Mouse (Mus musculus) gastrocnemius, postnatal 25 days (tissue): ENCODE measurements around the gene Arnt2. TPM values are rescaled to one million over a fixed set of nuclear protein-coding genes. Genes with fewer than 3 reads are reported as not detected.
A peak's percentile ranks its signal among the peaks of the same experiment; 100 is the strongest.

Source experiments
- DNase-seq: peaks from one replicate; pipeline ENCODE4 v3.0.0; 2022
- total RNA-seq, 2 experiments: library from RNA; stranded (reverse); gene quantifications; 1 replicate in 1 of 2; 2 replicates in 1 of 2; pipeline ENCODE4 v1.2.3; 2021

Arnt2 gene
- total RNA-seq, 2 experiments from 2014 or later, result 0.72 to 1.1 TPM

- no peak for DNase-seq
Measured at GRCm38 (mm10) chr7:84343160-84343559, 66.8 kb downstream of the Arnt2 start.

DNA sequence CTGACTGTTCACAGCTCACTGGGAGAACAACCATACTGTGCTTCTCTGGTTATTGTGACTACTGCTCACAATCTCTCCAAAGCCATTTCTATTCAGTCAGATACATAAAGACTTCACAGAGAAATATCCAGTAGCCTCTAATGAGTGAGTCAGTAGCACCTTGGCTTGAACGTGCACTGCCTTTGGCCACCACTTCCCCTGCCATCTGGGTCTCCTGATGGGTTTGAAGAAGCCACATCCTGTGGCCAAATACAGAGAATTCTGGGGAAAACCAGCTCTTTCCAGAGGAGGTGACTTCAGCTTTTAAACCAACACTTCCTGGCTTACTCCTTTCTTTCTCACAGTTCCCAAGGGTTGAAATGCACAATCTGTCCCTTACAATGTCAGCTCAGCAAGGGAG, 69.0 kb downstream of the Arnt2 start:
- DNase-seq, result no peak

DNA sequence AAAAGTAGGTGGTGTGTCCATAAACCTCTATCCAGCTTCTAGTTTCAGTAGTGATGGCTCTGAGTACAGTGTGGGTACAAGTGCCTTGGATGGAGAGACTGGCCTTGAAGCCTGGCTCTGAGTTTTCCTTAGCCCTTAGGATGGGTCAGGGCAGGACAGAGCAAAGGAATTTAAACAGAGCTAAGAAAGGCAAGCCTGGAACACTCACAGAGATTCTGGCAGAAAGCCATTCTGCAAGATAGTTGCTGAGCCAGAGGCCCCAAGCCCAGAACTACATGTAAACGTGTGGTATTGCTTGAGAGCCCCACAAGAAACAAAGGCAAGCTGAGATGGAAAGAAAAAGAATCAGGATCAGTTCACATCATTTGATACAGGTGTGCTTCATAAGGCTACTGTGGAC, 70.8 kb downstream of the Arnt2 start:
- no peak for DNase-seq

DNA sequence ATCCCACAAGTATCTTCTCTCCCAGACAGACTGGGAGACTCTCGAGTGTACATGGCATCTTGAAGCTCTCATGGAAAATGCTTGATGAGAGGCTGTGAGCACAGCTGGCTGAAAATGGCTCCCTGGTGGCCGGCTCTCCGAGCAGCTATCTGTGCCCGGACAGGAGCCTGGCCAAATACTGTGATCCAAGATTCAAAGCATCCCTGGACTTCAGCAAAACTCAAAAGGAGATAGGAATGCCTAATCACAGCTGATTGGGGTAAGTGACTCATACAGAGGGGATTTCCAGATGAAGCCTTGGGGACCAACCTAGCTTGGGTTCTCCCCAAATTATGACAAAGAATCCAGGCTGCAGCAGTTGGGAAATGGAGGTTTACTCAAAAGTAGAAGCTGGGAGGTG, 72.2 kb downstream of the Arnt2 start:
- DNase-seq, result peak; percentile 70

DNA sequence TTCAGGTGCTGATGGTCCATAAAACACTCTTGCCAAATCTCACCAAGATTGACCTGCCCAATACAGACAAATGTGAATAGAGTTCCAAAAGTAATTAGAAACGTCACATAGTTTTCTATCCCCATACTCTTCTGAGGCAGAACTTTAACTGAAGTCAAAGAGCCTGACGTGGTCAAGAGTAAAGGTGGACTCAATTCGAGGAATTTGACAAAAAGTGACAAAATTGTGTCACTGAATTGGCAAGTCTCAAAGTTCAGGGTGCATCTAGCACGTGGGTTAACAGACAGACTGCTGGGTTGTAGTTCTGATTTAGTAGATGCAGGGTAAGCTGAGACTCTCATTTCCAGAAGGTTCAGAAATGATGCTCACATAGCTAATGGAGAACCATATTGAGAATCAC, 73.1 kb downstream of the Arnt2 start:
- no peak for DNase-seq

GRCm38 (mm10) chr7:84336580-84336886, 73.4 kb downstream of the Arnt2 start:
- DNase-seq, result no peak

DNA sequence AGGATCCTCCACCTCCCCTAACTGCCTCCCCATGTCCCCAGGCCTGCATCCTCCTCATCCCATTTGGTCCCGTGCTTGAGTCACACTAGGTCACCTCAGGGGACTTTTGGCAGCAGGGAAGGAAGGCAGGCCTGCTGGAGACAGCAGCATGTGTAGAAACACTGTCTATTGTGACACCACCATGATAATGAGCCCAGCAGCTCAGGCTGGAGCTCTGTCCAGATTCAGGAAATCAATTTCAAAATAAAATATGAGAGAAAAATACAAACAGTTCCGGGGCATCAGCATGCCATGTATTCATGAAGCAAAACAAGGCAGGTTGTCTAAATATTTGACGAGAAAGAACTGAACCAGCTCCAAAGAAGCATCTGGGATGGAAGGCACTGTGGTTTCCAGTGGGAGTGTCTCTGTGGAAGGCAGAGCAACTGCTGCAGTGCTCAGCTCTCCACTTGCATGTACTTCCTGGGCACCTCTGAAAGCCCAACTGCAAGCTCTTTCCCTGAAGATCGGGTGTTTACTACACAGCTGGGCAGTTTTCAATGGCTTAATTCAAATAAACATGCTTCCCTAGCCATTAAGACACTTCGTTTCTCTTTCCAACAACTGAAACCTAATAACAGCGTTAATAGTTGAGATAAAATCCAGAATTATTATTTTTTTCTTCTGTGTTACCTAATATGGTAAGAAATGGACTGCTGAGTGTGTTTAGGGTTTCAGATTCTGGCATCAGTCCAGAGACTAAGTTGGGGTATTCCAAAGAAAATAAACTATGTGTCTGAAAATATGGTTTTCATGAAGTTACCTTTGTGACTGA, 74.0 kb downstream of the Arnt2 start:
- no peak for DNase-seq

DNA sequence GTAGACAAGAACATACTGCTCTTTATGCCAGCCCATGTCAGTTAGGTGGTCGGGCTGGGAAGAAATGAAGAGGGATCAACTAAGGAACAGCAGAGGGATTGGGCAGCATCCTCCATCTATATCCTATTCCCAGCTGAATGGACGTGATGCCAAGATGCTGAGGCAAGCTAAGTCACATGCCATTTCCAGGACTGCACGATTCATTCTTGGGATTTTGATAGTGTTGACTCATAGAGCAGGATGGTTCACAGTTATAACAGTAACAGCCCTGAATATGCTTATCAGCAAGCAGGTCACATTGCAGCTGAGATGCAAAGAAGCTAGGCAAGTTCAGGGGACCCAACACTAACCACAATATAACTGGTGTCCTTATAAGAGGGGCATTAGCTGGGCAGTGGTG, 76.0 kb downstream of the Arnt2 start:
- no peak for DNase-seq

DNA sequence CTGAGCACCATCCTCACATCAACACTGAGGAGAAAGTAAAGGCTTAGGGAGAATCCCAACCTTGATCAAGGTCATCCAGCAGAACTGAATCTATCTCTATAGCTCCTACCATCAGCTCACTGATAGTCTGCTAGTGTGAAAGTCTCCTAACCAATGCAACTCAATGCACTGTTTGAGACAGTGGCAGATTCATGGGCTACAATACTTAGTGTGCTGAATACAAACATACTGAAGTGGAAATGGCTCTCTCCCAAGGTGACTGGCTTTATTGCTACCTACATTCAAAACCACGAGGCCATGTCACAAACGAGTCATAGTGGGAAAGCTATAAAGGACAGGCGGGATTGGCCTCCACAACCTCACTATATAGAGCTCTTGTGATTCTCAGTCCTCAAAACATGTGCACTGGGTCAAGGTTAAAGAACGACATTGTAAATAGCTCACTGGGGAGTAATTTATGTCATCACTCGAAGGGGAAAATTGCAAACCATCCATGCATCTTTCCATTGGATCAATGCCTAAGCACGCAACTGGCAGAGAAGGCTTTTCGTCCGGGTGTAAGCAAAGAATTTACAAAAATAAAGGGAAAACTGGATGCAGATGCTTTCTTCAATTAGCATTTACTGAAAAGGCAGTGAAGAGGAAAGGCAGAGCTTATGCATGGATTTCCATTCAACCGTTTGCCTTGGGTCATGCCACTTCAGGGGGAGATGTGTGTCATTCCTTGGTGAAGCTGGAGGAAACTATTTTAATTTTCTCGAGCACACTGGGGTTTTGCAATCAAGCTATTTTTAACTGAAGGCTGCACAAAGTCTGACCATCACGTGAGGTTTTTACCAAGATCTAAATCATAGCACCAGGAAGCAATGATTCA, 77.4 kb downstream of the Arnt2 start:
- no peak for DNase-seq

GRCm38 (mm10) chr7:84329174-84329583, 80.8 kb downstream of the Arnt2 start:
- DNase-seq, result no peak

DNA sequence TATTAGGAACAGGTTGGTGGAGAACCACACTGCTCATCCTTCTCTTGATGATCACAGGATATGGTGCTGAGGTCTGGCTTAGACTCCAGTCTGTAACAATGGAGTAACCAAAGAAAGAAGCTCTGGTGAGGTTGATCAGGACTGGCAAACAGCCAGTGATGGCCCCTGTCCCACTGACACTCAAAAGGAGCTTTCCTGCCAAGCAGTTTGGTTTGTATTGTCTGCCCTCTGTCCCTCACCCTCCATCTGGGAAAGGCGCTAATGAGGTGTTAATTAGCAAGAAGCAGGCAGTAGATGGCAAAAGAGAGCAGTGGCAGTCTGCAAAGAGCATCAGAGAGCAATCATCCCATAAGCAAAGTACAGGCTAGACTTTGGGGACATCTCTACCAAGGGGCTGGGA, 81.2 kb downstream of the Arnt2 start:
- no peak for DNase-seq

DNA sequence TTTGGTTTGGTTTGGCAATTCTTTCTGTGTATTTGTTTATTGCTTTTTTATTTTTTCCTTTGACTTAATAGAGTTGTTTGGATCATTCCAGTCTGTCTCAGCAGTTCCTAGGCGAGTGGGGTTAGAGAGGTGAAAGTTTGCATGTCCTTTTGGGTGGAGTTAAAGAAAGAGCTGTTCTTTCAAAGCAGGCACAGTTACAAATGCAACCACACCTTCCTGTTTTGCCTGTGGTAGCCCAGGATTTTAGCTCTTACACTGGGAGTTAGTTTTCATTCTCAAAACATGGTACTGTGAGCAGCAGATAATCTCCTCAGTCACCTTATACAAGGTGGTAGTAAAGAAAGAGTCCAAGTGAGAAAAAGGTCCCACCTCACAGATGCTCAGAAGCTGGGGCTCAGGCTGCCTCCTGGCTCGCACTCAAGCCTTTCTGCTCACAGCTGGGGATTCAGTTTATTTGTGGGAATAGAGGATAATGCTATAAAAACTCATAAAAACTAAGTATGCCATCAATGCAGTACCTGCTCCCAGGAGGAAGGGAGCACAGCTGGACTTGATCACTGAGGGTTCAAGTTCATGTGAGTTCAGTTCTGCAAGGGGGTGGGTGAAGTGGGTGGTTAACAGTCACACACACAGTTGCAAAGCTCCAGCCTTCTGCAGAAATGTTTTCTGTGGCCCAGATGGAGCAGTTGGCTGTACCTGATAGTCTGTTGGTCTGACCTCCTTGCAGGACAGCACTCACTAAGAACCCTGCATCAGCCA, 84.2 kb downstream of the Arnt2 start:
- DNase-seq, result no peak

GRCm38 (mm10) chr7:84321542-84321941, 88.4 kb downstream of the Arnt2 start:
- DNase-seq, result no peak

GRCm38 (mm10) chr7:84315353-84316003, 94.5 kb downstream of the Arnt2 start:
- no peak for DNase-seq

GRCm38 (mm10) chr7:84314742-84315141, 95.2 kb downstream of the Arnt2 start:
- DNase-seq, result no peak

GRCm38 (mm10) chr7:84311624-84312023, 98.4 kb downstream of the Arnt2 start:
- no peak for DNase-seq

GRCm38 (mm10) chr7:84310909-84311311, 99.1 kb downstream of the Arnt2 start:
- DNase-seq, result no peak

- DNase-seq, result no peak
Measured at GRCm38 (mm10) chr7:84307329-84307925, 102.5 kb downstream of the Arnt2 start.

GRCm38 (mm10) chr7:84300261-84300660, 109.7 kb downstream of the Arnt2 start:
- DNase-seq, result no peak

DNA sequence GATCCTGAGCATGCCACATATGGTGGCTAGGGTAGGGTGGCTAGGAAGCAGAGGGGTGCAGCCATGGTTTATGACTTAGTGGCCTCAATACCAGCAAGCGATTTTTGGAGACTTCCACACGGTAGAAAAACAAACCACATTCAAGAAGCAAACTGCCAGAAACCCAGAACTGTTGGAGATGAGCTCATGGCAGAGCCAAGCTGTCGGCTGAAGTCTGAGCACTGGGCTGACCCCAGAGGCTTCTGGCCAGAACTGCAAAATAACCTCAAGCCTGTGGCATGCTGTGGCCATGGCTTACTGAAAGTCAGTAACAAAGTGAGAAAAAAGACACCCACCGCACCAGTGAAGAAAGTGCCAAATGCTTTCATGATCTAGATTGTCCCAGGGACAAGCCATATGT, 110.4 kb downstream of the Arnt2 start:
- no peak for DNase-seq

GRCm38 (mm10) chr7:84293054-84293453, 116.9 kb downstream of the Arnt2 start:
- DNase-seq, result peak; percentile 54

- DNase-seq, result no peak
Measured at GRCm38 (mm10) chr7:84287226-84287587, 122.8 kb downstream of the Arnt2 start.
